Comparison of ENCODE assay signal across 9 mouse cellular contexts in the genomic region with DNA sequence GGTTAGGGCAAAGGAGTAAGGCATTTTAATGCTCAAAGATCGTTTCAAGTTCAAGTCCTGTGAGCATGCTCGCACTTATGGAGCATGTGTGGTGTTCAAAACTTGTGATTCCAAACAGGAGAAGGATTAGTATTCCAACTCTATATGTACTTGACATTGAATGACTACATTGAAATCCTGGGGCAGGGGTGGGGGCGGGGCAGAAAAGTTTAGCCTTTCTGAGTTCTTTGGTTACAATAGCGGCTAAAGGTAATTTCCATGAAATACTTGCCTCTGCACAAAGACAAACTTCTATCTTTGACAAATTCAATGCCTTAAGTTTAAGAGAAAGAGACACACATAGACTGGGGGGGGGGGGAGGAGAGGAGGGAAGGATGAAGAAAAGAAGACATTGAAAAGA. TPM values are rescaled to one million over a fixed set of nuclear protein-coding genes. Genes with fewer than 3 reads are reported as not detected.
DNase-seq lines count a peak whose midpoint lies in the region; ATAC-seq and TF ChIP-seq lines count a peak whose summit lies in the region.
"Had no signal": no experiment of that assay in that cellular context is flagged by ENCODE, and none has a peak within 500 bp of the region (broad histone marks: within the 10 kb centered on the region; RNA-seq: fewer than 3 reads in every experiment).

No protein-coding gene starts in this region.

- no peak for TF ChIP-seq CTCF in cortical plate, adult 2 months (IDR thresholded peaks at IDR 0.05; ENCODE audit: extremely low read depth, insufficient read depth, low read length)
- no peak for TF ChIP-seq CTCF in thymus, adult 2 months (IDR thresholded peaks at IDR 0.05; ENCODE audit: borderline replicate concordance, control insufficient read depth, extremely low read depth, insufficient read depth, low read length, poor library complexity)

- no peak overlapping the region for H3K27ac ChIP-seq in heart, embryonic 16.5 days (ENCODE audit: low read length)
- H3K27ac ChIP-seq in cortical plate, adult 2 months (ENCODE audit: insufficient read depth, low read length), result no peak overlapping the region
- peak overlapping the region; percentile 77; the same call in 1 of the 2 replicates for H3K27ac ChIP-seq in hindbrain, embryonic 12.5 days
- no peak overlapping the region for H3K27ac ChIP-seq in midbrain, embryonic 13.5 days
- no peak overlapping the region for H3K27ac ChIP-seq in thymus, adult 2 months (ENCODE audit: control insufficient read depth, insufficient read depth, low read length)

- H3K9ac ChIP-seq in heart, embryonic 16.5 days (ENCODE audit: low read length), result peak overlapping the region; percentile 76; the same call in 1 of the 2 replicates
- peak overlapping the region; percentile 68 for H3K9ac ChIP-seq in hindbrain, embryonic 12.5 days
- no peak overlapping the region for H3K9ac ChIP-seq in midbrain, embryonic 13.5 days (replicated peaks)

- peaks cover 5% of the 10 kb centered on the region for H3K4me1 ChIP-seq in heart, embryonic 16.5 days (ENCODE audit: control insufficient read depth, insufficient read depth, low read length)
- no peaks in the 10 kb centered on the region for H3K4me1 ChIP-seq in cortical plate, adult 2 months (ENCODE audit: control insufficient read depth, insufficient read depth, low read length)
- H3K4me1 ChIP-seq in hindbrain, embryonic 12.5 days, result 0 out of 2 replicates have a peak, but pooled peaks cover 2% of the 10 kb centered on the region
- peaks cover 2% of the 10 kb centered on the region; the same call in 1 of the 2 replicates for H3K4me1 ChIP-seq in midbrain, embryonic 13.5 days (replicated peaks)
- H3K4me1 ChIP-seq in thymus, adult 2 months (replicated peaks; ENCODE audit: control insufficient read depth, insufficient read depth, low read length), result no peaks in the 10 kb centered on the region

- ATAC-seq in heart, embryonic 16.5 days (replicated peaks; ENCODE audit: extremely low read depth, insufficient read depth, low FRiP score), result no peak
- ATAC-seq in hindbrain, embryonic 12.5 days (ENCODE audit: low FRiP score), result no peak
- ATAC-seq in midbrain, embryonic 13.5 days, result no peak

- H3K4me3 ChIP-seq in heart, embryonic 16.5 days (ENCODE audit: low read length), result peak overlapping the region; percentile 78
- H3K4me3 ChIP-seq in cortical plate, adult 2 months (ENCODE audit: insufficient read depth, low read length), result peak overlapping the region; percentile 73; the same call in 1 of the 2 replicates
- peak overlapping the region; percentile 72 for H3K4me3 ChIP-seq in hindbrain, embryonic 12.5 days
- H3K4me3 ChIP-seq in midbrain, embryonic 13.5 days (replicated peaks), result peak overlapping the region; percentile 74
- no peak overlapping the region for H3K4me3 ChIP-seq in thymus, adult 2 months (ENCODE audit: control insufficient read depth, insufficient read depth, low read length)

- no peaks in the 10 kb centered on the region for H3K27me3 ChIP-seq in heart, embryonic 16.5 days (ENCODE audit: control insufficient read depth, insufficient read depth, low read length)
- peaks cover 14% of the 10 kb centered on the region for H3K27me3 ChIP-seq in hindbrain, embryonic 12.5 days
- peaks cover 18% of the 10 kb centered on the region; the same call in 1 of the 2 replicates for H3K27me3 ChIP-seq in midbrain, embryonic 13.5 days
- no peaks in the 10 kb centered on the region for H3K27me3 ChIP-seq in thymus, adult 2 months (ENCODE audit: control insufficient read depth, insufficient read depth, low read length)
- H3K27me3 ChIP-seq: CH12.LX had no signal

- H3K36me3 ChIP-seq in heart, embryonic 16.5 days (ENCODE audit: control insufficient read depth, insufficient read depth), result no peaks in the 10 kb centered on the region
- no peaks in the 10 kb centered on the region for H3K36me3 ChIP-seq in hindbrain, embryonic 12.5 days
- no peaks in the 10 kb centered on the region for H3K36me3 ChIP-seq in midbrain, embryonic 13.5 days
- H3K36me3 ChIP-seq in thymus, adult 2 months (ENCODE audit: control insufficient read depth, insufficient read depth, low read length), result no peaks in the 10 kb centered on the region

- no peaks in the 10 kb centered on the region for H3K9me3 ChIP-seq in heart, embryonic 16.5 days (replicated peaks; ENCODE audit: control insufficient read depth, low read length)
- no peaks in the 10 kb centered on the region for H3K9me3 ChIP-seq in hindbrain, embryonic 12.5 days (replicated peaks)
- no peaks in the 10 kb centered on the region for H3K9me3 ChIP-seq in midbrain, embryonic 13.5 days

- WGBS in heart, embryonic 16.5 days, result 47% methylated on average over 4 of the region's 4 CpGs
- 37% methylated on average over 4 of the region's 4 CpGs for WGBS in hindbrain, embryonic 12.5 days
- WGBS in midbrain, embryonic 13.5 days, result 41% methylated on average over 4 of the region's 4 CpGs
- WGBS in thymus, adult 2 months, result 58% methylated on average over 4 of the region's 4 CpGs

- TF ChIP-seq POLR2A in cortical plate, adult 2 months (IDR thresholded peaks at IDR 0.05; ENCODE audit: extremely low read depth, insufficient read depth, low read length), result no peak
- TF ChIP-seq POLR2A in thymus, adult 2 months (IDR thresholded peaks at IDR 0.05; ENCODE audit: control insufficient read depth, extremely low read depth, insufficient read depth, low read length, poor library complexity), result no peak

- DNase-seq in heart, postnatal 25 days (ENCODE audit: low spot score), result no peak
- DNase-seq in gastrocnemius, postnatal 14 days, result no peak
- no peak for DNase-seq in thymus, adult 2 months
- no peak for DNase-seq in right cerebral cortex, postnatal 36 days (ENCODE audit: low spot score in 2 of 2)

- peak overlapping the region; percentile 92 for H3K4me2 ChIP-seq in heart, embryonic 16.5 days (ENCODE audit: low read depth, low read length)
- H3K4me2 ChIP-seq in hindbrain, embryonic 12.5 days (replicated peaks), result peak overlapping the region; percentile 96
- peak overlapping the region; percentile 100 for H3K4me2 ChIP-seq in midbrain, embryonic 13.5 days (replicated peaks)

- intact Hi-C loops in heart, postnatal 25 days (cut with DNase I), result loop anchor here (5.0 kb wide), 1 partner anchor 243 kb away; no protein-coding TSS in a partner anchor
- intact Hi-C loops in gastrocnemius, postnatal 14 days (cut with DNase I; ENCODE audit: low total_unique reads), result no loop called here

RNA-seq across cellular contexts. Expression of gene Mme, which starts 53.5 kb away (rescaled TPM):
- 3.0 and 3.1 TPM in 2 replicates for polyA plus RNA-seq in heart, embryonic 16.5 days (2015; fragmentation: Nextera tagmentation; extraction: Ambion mirVana)
- 10 to 100 TPM; 12.1 to 14.0 TPM for total RNA-seq in heart, postnatal 25 days (2021)
- 2.2 and 4.2 TPM in 2 replicates for polyA plus RNA-seq in cortical plate, adult 2 months (2012; rRNA removed)
- polyA plus RNA-seq in hindbrain, embryonic 12.5 days (2016; fragmentation: Nextera tagmentation; extraction: Ambion mirVana), result 36.0 and 37.3 TPM in 2 replicates
- polyA plus RNA-seq in midbrain, embryonic 13.5 days (2015; fragmentation: Nextera tagmentation; extraction: Ambion mirVana), result 1.7 and 2.8 TPM in 2 replicates
- 1 to 10 TPM; 4.4 to 7.9 TPM for total RNA-seq in gastrocnemius, postnatal 14 days (2021)
- 0.88 and 1.4 TPM in 2 replicates for polyA plus RNA-seq in thymus, adult 2 months (2012; rRNA removed)
- total RNA-seq: CH12.LX had no signal
